Comparison of ENCODE assay signal across 15 mouse cellular contexts in genomic region chr15:46625001-46625632, GRCm38 (mm10).
"Had no signal": no experiment of that assay in that cellular context is flagged by ENCODE, and none has a peak within 500 bp of the region (broad histone marks: within the 10 kb centered on the region; RNA-seq: fewer than 3 reads in every experiment).

No protein-coding gene starts in this region.

- H3K4me2 ChIP-seq: neural tube, embryonic 15.5 days; stomach, embryonic 15.5 days had no signal

- H3K9me3 ChIP-seq: neural tube, embryonic 15.5 days; stomach, embryonic 15.5 days had no signal

- H3K4me1 ChIP-seq: neural tube, embryonic 15.5 days; stomach, embryonic 15.5 days had no signal

- H3K27me3 ChIP-seq: neural tube, embryonic 15.5 days; stomach, embryonic 15.5 days had no signal

- H3K27ac ChIP-seq: neural tube, embryonic 15.5 days; stomach, embryonic 15.5 days; stomach, postnatal 0 days had no signal

- H3K9ac ChIP-seq: neural tube, embryonic 15.5 days; stomach, embryonic 15.5 days had no signal

- DNase-seq: retina, postnatal 1 day; right cerebral cortex, adult 18-20 months; right cerebral cortex, postnatal 14 days; right cerebral cortex, postnatal 25 days; right cerebral cortex, postnatal 4 days; spleen, adult 18-20 months; thymus, adult 18-20 months; thymus, adult 2 months; thymus, postnatal 14 days; thymus, postnatal 25 days; thymus, postnatal 36 days; thymus, postnatal 4 days had no signal

- H3K4me3 ChIP-seq: neural tube, embryonic 15.5 days; stomach, embryonic 15.5 days had no signal

- H3K36me3 ChIP-seq: neural tube, embryonic 15.5 days; stomach, embryonic 15.5 days had no signal
